Mouse (Mus musculus) embryonic facial prominence, embryonic 15.5 days (tissue): ENCODE results near the gene Fads2. TPM values are rescaled to one million over a fixed set of nuclear protein-coding genes. Genes with fewer than 3 reads are reported as not detected.

Source experiments
- ATAC-seq: fragments of 200-750 bp; cut with Nextera tagmentation; 2 replicates; pipeline ENCODE4 v1.8.0; 2017; ENCODE audit warnings: low read depth, moderate TSS enrichment; ENCODE audit not compliant: insufficient number of reproducible peaks, low FRiP score, low TSS enrichment
- H3K27ac ChIP-seq: fragments of 300-500 bp; sonication (generic); replicated peaks from 2 replicates; pipeline ENCODE4 v1.5.1; 2015; ENCODE audit warnings: mild to moderate bottlenecking, inconsistent platforms
- H3K27me3 ChIP-seq: fragments of 300-500 bp; sonication (generic); 2 replicates; pipeline ENCODE4 v1.6.1; 2015; ENCODE audit warnings: inconsistent platforms
- H3K36me3 ChIP-seq: fragments of 300-500 bp; sonication (generic); 2 replicates; pipeline ENCODE4 v1.6.1; 2015; ENCODE audit warnings: mild to moderate bottlenecking, inconsistent platforms
- H3K4me1 ChIP-seq: fragments of 300-500 bp; sonication (generic); 2 replicates; pipeline ENCODE4 v1.6.1; 2015; ENCODE audit warnings: inconsistent platforms
- H3K4me2 ChIP-seq: fragments of 300-500 bp; sonication (generic); replicated peaks from 2 replicates; pipeline ENCODE4 v1.6.1; 2015; ENCODE audit warnings: mild to moderate bottlenecking, inconsistent platforms
- H3K4me3 ChIP-seq: fragments of 300-500 bp; sonication (generic); replicated peaks from 2 replicates; pipeline ENCODE4 v1.5.1; 2015; ENCODE audit warnings: mild to moderate bottlenecking, inconsistent platforms
- H3K9ac ChIP-seq: fragments of 300-500 bp; sonication (generic); 2 replicates; pipeline ENCODE4 v1.6.1; 2015; ENCODE audit warnings: inconsistent platforms
- H3K9me3 ChIP-seq: fragments of 300-500 bp; sonication (generic); replicated peaks from 2 replicates; pipeline ENCODE4 v1.6.1; 2016; ENCODE audit warnings: inconsistent platforms
- WGBS: fragments of 180-500 bp; shearing (Covaris S2); methylation state at CpG from one replicate; pipeline ENCODE4 v1.1.7; 2015; 5-methylcytosine and 5-hydroxymethylcytosine counted together
- polyA plus RNA-seq: library from polyadenylated mRNA; unstranded; fragments of >200 nt; fragmentation: Nextera tagmentation; extraction: Ambion mirVana; gene quantifications from 2 replicates; pipeline ENCODE4 v1.2.1, GENCODE M21; 2015

Gene Fads2
- polyA plus RNA-seq, 1 experiment from 2014 or later = 61.3 TPM

DNA sequence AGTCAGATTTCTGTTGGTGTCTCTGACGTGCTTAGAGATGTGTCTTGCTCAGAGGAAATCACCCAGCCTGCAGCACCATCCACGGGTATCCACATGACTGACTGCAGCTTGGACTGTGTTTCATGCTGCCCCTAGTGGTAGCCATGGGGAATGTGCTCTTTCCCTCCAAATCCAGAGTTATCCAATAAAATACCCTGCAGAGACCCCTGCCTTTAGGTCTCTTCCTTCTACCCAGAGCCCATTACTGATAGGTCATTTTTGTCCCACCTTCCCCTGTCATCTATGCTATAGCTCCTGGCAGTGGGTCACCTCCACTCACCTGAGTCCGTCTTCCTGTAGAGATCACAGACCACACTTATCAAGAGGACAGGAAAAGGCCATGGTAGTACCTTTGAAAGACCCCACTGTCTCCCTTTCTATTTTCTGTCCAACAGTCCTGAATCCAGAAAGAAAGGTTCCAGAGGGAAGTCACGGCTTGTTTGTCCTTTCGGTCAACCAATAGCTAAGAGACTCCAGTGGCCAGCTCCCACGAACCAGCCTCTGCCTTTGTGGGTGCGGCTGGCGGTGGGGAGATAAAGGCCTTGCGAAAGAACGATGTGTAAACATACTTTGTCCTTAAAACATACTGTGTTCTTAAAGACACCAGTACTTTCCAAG, 41.5 kb downstream of the Fads2 start:
- 60% methylated on average over 10 of the region's 10 CpGs for WGBS
- Histone ChIP-seq H3K4me2 (no peak overlapping the region), H3K27ac (no peak overlapping the region), H3K36me3 (peaks cover 37% of the 10 kb centered on the region), H3K9me3 (no peaks in the 10 kb centered on the region), H3K4me3 (no peak overlapping the region), H3K27me3 (no peaks in the 10 kb centered on the region), H3K9ac (no peak overlapping the region), H3K4me1 (no peaks in the 10 kb centered on the region)
- peak; percentile 45; the same call in 1 of the 2 replicates for ATAC-seq

DNA sequence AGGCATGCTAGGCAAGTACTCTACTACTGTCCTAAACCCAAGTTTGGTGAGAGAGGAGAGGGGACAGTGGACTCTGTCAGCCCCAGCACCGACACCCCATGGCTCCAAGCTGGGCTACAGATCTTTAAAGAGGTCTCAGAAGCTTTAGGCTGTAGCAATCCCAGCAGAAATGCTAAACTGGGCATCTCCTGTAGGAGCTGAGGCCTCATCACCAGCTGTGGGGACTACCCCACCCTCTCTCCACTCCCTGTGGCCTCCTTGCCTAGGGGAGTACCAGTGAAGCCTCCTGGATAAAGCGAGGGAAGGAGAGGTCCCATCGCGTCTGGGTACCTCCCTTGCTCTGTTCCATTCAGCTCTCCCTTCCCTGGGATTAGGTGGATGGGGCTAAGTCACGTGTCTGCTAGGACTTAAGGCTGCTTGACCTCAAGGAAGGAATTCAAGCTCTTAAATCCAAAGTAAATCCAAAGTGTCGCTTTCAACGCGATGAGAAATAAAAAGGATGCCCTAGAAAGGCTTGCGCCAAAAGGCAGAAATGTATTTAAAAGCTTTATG, 42.6 kb downstream of the Fads2 start:
- Histone ChIP-seq H3K4me3 (no peak overlapping the region), H3K36me3 (peaks cover 31% of the 10 kb centered on the region), H3K4me1 (no peaks in the 10 kb centered on the region), H3K9me3 (no peaks in the 10 kb centered on the region), H3K27ac (no peak overlapping the region), H3K27me3 (no peaks in the 10 kb centered on the region), H3K9ac (no peak overlapping the region), H3K4me2 (no peak overlapping the region)
- WGBS = 55% methylated on average over 9 of the region's 9 CpGs
- no peak for ATAC-seq

DNA sequence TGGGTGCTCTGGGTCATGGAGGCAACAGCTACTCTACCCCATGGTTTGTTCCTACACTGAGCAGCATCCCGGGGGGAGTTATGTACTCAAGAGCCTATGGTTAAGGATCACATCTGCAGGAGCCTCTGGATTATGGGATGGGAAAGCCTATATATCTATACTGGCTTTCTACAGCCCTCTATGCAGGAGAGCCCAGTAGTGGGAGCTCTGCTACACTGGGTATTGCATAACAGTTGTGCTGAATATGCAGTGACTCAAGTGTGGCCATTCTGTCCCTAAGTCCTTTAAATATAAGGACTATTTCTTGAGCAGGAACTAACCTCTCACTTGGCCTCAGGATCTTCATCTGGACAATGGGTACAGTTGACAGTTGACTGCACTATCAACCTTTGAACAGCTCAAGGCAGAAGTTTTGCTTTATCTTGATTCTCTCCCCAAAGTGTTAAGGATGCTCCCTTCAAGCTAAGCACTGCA, 43.2 kb downstream of the Fads2 start:
- Histone ChIP-seq H3K27me3 (no peaks in the 10 kb centered on the region), H3K27ac (no peak overlapping the region), H3K36me3 (peaks cover 26% of the 10 kb centered on the region), H3K4me1 (no peaks in the 10 kb centered on the region), H3K4me3 (no peak overlapping the region), H3K9me3 (no peaks in the 10 kb centered on the region), H3K9ac (no peak overlapping the region), H3K4me2 (no peak overlapping the region)
- 87% methylated on average over 1 of the region's 1 CpGs for WGBS
- ATAC-seq = no peak

DNA sequence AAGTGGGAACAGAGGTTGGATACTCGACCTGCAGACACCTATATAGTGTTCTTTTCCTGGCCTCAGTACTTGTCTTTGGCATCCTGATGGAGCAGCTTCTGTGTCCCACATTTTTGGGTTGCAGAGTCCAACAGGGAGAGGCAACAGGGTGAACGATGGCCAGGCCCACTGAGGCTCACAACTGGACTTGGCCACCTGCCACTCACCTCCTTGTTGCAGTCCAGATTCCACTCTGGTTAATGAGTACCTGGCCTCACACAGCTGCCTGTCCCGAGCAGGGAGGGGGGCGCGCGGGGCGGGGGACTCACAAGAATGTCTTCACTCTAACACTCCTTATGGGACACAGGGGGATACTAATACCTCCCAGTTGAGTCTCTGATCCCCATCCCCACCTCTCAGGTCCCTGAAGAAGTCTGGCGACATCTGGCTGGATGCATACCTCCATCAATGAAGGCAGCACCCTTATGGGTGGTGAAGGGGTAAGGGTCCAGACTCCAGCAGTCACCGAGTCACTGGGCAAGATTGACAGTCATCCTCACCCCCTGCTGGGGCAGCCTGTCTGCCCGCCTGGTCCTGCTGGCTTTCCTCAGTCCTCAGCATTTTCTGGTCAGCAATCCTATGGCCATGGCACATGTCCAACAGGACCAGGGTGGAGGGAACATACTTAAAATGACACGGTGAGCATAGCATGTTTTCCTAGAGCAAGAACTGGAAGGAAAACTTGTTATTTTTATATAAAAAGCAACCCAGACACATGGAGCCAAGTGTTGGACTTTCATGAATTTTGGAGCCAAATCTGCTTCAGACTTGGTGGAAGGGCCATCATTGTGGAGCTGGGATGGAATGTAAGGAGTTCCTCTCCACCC, 43.8 kb downstream of the Fads2 start:
- Histone ChIP-seq H3K4me1 (no peaks in the 10 kb centered on the region), H3K36me3 (peaks cover 21% of the 10 kb centered on the region; the same call in 1 of the 2 replicates), H3K4me2 (no peak overlapping the region), H3K4me3 (no peak overlapping the region), H3K27me3 (no peaks in the 10 kb centered on the region), H3K9ac (no peak overlapping the region), H3K27ac (no peak overlapping the region), H3K9me3 (no peaks in the 10 kb centered on the region)
- ATAC-seq = no peak
- 64% methylated on average over 11 of the region's 11 CpGs for WGBS

DNA sequence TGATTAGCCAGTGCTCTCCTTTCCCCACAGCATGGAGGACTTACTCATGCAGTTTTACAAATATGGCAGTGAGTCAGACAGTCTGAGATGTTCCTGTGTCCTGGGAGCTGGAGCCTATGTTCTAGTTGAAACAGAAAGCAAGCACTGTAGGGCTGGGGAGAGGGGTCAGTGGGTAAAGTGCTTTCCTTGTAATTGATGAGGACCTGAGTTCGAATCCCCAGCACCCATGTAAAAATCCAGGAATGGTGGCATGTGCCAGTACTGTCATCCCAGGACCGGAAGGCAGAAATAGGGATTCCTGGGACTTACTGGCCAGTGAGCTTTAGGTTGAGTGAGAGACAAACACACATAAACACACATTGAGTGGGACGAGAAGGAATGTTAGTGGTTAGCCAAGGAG, 44.9 kb downstream of the Fads2 start:
- no peak overlapping the region for H3K9ac ChIP-seq
- H3K9me3 ChIP-seq = no peaks in the 10 kb centered on the region
- peaks cover 16% of the 10 kb centered on the region; the same call in 1 of the 2 replicates for H3K36me3 ChIP-seq
- H3K27ac ChIP-seq = no peak overlapping the region
- ATAC-seq = no peak
- H3K4me2 ChIP-seq = no peak overlapping the region
- 82% methylated on average over 3 of the region's 3 CpGs for WGBS
- no peak overlapping the region for H3K4me3 ChIP-seq
- H3K27me3 ChIP-seq = no peaks in the 10 kb centered on the region
- H3K4me1 ChIP-seq = no peaks in the 10 kb centered on the region

DNA sequence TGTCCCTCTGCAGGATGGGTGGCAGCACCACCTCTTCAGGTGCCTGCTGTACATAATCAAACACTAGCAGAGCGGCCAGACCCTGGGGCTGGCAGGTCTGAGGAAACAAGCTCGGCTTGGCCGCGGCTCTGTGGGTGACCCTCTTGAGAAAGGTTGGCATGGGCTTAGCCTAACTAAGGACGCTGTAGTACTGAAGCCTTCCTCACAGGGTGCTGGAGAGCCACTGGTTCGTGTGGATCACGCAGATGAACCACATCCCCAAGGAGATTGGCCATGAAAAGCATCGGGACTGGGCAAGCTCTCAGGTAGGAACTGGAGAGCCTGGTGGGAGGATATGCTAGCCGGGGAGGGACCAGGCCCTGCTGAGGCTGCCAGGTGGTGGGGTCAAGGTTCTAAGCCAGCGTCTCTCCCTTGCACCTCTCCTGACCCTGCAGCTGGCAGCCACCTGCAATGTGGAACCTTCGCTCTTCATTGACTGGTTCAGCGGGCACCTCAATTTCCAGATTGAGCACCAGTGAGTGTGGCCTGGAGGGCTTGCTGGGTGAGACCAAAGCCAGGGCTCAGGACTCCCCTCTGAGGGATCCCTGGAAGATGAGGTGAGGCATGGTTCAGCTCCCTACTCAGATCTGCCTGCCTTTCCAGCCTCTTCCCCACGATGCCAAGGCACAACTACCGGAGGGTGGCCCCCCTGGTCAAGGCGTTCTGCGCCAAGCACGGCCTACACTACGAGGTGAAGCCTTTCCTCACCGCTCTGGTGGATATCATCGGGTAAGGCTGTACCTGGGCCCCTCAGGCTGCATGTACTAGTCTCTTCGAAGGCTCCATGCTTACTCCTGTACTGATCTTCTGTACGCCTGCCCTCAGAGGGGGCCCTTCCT, 45.5 kb downstream of the Fads2 start:
- H3K4me3 ChIP-seq = no peak overlapping the region
- no peaks in the 10 kb centered on the region for H3K9me3 ChIP-seq
- no peak for ATAC-seq
- peaks cover 12% of the 10 kb centered on the region; the same call in 1 of the 2 replicates for H3K36me3 ChIP-seq
- no peaks in the 10 kb centered on the region for H3K27me3 ChIP-seq
- H3K4me2 ChIP-seq = no peak overlapping the region
- 81% methylated on average over 22 of the region's 22 CpGs for WGBS
- H3K9ac ChIP-seq = no peak overlapping the region
- H3K4me1 ChIP-seq = no peaks in the 10 kb centered on the region
- H3K27ac ChIP-seq = no peak overlapping the region

DNA sequence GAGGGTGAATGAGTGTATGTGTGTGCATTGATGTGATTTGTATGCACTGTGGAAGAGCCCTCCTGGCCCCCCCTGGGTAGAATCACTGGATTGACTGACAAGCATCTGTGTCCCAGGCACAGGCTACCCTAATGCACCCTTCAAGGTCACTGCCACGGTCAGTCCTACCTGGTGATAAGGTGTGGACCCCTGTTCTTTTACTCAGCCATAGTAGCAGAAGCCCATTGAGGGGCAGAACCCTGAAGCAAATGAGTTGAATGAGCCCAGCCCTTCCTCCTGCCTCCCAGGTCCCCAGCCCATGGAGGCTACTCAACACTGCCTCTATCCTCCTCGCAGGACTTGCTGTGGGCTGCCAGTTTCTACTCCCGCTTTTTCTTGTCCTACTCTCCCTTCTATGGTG, 46.3 kb downstream of the Fads2 start:
- no peak overlapping the region for H3K9ac ChIP-seq
- no peaks in the 10 kb centered on the region for H3K4me1 ChIP-seq
- no peak overlapping the region for H3K4me2 ChIP-seq
- 72% methylated on average over 3 of the region's 3 CpGs for WGBS
- no peaks in the 10 kb centered on the region for H3K27me3 ChIP-seq
- no peak for ATAC-seq
- no peak overlapping the region for H3K4me3 ChIP-seq
- H3K9me3 ChIP-seq = no peaks in the 10 kb centered on the region
- H3K36me3 ChIP-seq = peaks cover 12% of the 10 kb centered on the region; the same call in 1 of the 2 replicates
- no peak overlapping the region for H3K27ac ChIP-seq

DNA sequence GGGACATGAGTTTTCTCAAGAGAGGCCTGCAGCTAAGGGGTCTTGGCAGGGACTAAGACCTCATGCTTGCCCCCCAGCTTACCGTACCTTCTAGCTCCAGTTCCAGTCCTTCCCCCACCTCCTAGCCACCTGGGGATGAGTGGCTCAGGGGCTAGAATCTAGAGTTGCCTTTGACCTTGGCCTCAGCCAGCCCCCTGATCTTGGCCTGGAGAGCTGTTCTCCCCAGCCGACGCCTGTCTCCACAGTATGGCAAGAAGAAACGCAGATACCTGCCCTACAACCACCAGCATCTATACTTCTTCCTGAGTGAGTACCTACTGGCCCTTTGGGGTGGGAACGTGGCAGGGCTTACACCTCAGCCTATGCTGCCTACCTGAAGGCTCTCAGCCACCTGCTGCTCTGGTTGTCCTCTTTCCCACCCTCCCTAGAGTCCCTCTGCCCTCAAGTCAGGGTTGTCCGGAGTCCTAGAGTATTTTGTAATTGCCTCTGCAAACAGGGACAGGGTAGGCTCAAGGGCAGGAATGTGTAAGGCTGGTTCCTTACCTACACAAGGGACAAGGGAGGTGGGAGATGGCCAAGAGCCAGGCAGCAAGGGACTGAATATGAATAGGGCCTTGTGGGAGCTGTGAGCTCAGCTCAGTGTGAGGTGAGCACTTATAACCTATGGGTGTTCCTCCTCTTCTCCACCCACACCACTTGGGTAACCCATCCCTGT, 47.0 kb downstream of the Fads2 start:
- peaks cover 12% of the 10 kb centered on the region; the same call in 1 of the 2 replicates for H3K36me3 ChIP-seq
- ATAC-seq = no peak
- H3K27me3 ChIP-seq = no peaks in the 10 kb centered on the region
- H3K4me2 ChIP-seq = no peak overlapping the region
- WGBS = 88% methylated on average over 6 of the region's 6 CpGs
- no peak overlapping the region for H3K9ac ChIP-seq
- H3K9me3 ChIP-seq = no peaks in the 10 kb centered on the region
- H3K4me3 ChIP-seq = no peak overlapping the region
- no peak overlapping the region for H3K27ac ChIP-seq
- H3K4me1 ChIP-seq = no peaks in the 10 kb centered on the region

DNA sequence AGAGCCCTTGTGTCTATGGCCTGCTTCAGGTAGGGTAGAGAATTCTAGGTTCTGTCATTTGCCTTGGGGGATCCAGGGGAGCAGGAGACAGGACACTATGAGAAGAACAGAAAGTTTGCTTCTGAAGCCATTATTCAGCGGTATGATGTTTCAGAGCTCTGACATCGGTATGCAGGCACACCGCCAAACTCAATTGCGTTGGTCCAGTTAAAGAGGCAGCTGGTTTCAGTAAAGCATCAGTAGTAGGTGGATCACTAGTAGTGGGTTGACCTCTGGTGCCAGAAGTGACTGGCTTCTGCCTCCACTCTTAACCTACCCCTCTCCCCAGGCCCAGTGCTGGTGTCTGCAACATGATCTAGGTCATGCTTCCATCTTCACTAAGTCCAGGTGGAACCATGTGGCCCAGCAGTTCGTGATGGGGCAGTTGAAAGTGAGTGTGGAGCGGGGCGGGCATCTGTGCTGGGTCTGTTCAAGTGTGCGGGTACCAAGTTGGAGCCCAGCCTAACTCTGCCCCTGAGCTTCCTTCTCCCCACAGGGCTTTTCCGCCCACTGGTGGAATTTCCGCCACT, 47.8 kb downstream of the Fads2 start:
- Histone ChIP-seq H3K9me3 (no peaks in the 10 kb centered on the region), H3K4me3 (no peak overlapping the region), H3K9ac (no peak overlapping the region), H3K27me3 (no peaks in the 10 kb centered on the region), H3K27ac (no peak overlapping the region), H3K4me1 (no peaks in the 10 kb centered on the region), H3K36me3 (peaks cover 12% of the 10 kb centered on the region; the same call in 1 of the 2 replicates), H3K4me2 (no peak overlapping the region)
- no peak for ATAC-seq
- WGBS = 87% methylated on average over 10 of the region's 10 CpGs

DNA sequence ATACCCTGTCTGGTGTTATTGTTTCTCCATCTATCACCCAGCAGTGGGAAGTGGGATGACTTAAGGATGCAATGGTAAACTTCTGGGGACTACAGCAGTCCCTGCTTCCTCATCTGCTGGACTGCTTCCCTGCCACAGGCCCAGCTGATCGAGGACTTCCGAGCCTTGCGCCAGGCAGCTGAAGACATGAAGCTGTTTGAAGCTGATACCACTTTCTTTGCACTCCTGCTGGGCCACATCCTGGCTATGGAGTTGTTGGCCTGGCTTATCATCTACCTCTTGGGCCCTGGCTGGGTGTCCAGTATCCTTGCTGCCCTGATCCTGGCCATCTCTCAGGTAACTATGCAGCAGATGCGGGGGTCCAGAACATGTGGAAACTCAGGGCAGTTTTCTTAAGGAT, 48.8 kb downstream of the Fads2 start:
- no peak for ATAC-seq
- Histone ChIP-seq H3K4me1 (no peaks in the 10 kb centered on the region), H3K9me3 (no peaks in the 10 kb centered on the region), H3K4me2 (no peak overlapping the region), H3K9ac (no peak overlapping the region), H3K4me3 (no peak overlapping the region), H3K36me3 (peaks cover 7% of the 10 kb centered on the region; the same call in 1 of the 2 replicates), H3K27me3 (no peaks in the 10 kb centered on the region), H3K27ac (no peak overlapping the region)
- WGBS = 95% methylated on average over 4 of the region's 4 CpGs
